Mouse (Mus musculus) urinary bladder, postnatal 14 days (tissue): Measurements from ENCODE around the gene Olfr1469.
"Not testable (repeated sequence)": the region's sequence is repeated elsewhere in the genome, so short reads cannot be mapped to it uniquely, and the experiment has no call there.

Experiments
- DNase-seq: peaks from one replicate; pipeline ENCODE4 v3.0.0; 2021; ENCODE audit warnings: low spot score

Olfr1469 gene

DNA sequence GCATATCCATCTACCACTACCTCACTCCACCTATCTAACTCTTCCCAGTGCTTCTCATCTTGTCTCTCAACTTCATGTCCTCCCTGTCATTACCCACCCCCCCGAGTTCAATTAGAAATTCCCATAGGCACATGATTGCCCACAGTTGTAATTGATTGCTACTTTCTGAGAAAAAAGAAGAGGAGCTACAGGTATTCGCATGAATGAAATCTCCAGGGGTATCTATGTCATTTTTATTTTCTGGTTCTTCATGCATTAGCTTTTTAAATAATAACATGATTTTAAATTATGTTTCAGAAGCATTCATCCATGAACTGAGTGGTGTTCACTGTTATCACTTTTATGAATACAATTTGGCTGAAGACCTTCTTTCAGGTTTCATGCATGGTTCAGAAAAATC is at the start of gene Olfr1469:
Gene Olfr1469, plus strand, starts transcription at position 301 of the 400 bp plus-strand sequence.
- no peak for DNase-seq

DNA sequence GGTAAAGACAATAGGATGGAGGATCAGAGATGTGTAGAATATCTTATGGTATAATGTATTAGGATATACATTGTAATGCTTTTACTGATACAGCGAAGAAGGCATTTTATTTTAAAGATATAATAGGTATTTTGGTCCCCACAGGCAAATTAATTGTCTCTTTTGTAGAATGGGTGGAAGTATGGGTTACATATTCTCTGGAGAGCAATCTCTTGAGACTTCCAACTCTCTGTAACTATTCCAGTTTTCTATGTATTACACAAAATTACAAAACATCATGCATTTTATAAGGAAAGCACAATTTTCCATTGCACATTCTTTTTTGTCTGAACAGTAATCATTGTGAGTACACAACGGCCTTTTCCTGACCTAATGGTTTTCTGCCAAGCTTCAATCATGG is 45.7 kb upstream of the Olfr1469 start, which contains the start of gene Olfr1467:
Gene Olfr1467, plus strand, starts transcription at position 301 of the 400 bp plus-strand sequence.
- no peak for DNase-seq

DNA sequence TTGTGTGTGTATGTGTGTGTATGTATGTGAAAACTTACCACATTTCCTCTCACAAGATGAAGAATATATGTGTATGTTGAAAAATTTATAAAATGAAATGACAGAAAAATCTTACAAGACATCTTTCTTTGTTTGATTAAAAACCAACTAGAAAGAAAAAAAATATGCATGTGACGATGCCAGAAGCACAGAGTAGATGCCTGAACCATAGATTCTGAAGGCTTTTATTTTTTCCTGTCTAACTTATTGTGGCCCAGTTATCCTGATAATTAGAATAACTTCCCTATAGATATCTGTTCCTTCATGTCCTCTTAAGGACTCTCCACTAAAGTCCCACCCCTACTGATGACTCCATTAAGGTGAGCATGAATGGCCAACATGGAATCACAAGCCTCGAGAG is 35.5 kb downstream of the Olfr1469 start, which contains the start of gene Olfr1471:
Gene Olfr1471, plus strand, starts transcription at position 301 of the 400 bp plus-strand sequence.
- DNase-seq: not testable (repeated sequence)

DNA sequence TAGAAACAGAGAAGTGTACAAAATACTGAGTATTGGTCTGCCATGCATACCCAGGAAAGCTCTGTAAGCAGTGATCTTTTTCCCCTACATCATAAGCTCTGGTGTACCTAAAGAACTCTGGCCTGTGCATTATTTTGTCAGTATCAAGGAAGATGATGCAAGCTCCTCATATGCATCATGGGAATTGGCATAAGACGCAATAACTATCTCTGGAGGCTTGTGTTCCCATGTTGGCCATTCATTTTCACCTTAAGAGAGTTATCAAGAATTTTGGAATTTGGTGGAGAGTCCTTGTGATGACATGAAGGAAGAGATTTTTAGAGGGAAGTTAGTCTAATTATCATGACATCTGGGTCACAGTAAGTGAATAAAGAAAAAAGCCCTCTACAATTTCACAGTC is 48.3 kb downstream of the Olfr1469 start, which contains the start of gene Olfr1472:
Gene Olfr1472, minus strand, starts transcription at position 101 of the 400 bp plus-strand sequence.
- DNase-seq: no peak
